Mouse (Mus musculus): ENCODE results near the gene Esam.

The Esam gene

DNA sequence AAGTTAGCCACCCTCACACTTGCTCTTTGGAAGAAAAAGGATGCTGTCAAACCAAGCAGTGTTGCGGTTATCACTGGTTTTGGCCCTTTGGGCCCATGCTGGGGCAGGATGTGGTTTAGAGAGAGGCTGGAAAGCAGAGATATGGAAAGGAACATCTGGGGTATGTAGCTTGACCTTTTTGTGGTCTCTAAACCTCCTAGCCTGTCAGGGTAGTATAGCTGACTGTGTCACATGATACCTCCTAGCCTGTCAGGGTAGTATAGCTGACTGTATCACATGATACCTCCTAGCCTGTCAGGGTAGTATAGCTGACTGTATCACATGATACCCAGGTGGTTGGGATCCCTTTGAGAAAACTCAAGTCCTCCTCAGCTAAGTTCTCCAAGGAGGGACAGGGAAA lies 26.4 kb downstream of the Esam start:
- no peak for DNase-seq (ENCODE audit: low spot score in 2 of 2)

GRCm38 (mm10) chr9:37554838-37555748 lies 27.2 kb downstream of the Esam start, which contains the start of gene Siae:
Gene Siae, plus strand, starts transcription at chr9:37555698.
- no peak for DNase-seq (ENCODE audit: low spot score in 2 of 2)

DNA sequence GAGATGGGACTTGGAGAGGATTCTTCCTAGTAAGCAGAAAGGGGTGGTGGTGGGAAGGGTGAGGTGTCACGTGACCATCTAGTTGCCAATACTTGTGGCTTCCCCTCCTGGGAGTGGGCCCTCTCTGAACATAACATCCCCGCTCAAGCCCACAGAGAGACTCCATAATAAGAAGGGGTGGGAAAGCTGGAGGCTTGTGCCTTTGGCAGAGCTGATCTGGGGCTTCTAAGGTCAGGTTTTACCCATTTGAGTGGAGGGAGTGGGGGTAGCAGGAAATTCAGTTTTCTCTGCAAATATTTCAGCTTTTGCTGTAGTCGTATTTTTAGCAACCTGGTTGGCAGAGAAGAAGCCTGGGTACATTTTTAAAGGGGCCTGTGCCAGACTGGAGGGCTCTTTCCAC lies 28.5 kb downstream of the Esam start:
- no peak for DNase-seq (ENCODE audit: low spot score in 2 of 2)

DNA sequence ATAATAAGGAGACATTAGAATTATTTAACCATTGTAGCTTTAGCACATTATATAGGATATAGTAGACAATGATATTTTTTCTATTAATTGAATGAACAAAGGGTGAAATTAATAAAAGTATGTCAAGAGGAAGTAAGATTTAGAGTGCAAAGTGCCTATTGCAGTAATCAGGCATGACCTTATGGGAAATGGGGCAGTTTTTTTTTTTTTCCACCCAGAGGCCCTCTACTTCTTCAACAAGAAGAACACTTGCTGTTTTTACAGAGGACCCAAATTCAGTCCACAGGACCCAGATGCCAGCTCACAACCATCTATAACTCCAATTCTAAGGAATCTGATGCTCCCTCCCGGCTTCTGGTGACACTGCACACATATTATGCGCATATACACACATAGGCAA lies 32.7 kb downstream of the Esam start:
- DNase-seq (ENCODE audit: low spot score in 2 of 2): no peak

DNA sequence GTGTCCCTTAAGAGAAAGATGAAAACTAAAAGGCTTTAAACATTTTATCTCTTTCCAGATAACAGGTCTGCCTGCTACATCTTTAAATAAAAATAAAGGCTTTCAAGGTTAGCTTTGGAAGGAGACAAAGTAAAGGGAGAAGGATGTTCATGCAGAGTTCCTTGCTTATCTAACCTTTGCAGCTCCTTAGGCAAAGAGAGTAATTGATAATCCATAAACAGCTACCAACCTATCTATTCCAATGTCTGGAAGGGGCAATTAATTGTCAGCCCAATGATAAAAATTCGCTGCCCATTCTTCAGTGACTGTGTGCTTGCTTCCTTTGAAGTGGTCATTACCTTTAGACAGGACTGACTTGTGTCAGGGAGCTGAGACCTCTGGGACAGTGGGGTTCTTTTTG lies 35.9 kb downstream of the Esam start:
- no peak for DNase-seq (ENCODE audit: low spot score in 2 of 2)

DNA sequence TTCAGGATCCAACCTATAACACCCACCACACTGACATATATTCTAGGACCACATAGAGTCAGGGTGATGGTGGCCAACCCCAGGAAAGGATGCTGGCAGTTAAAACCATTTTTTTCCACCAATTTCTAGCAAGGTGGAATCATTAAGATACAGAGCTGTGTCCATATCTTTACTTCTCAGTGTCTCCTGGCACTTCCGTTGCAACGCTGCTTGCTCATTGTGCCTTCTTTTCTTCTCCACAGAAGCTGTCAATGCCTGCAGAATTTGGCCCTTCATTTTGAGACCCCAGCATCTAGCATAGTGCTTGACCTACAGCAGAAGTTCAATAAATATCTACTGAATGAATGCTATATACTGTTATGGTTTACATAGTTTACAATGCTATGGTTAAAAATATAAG lies 39.1 kb downstream of the Esam start:
- DNase-seq (ENCODE audit: low spot score in 2 of 2): no peak

GRCm38 (mm10) chr9:37567454-37567853 lies 39.6 kb downstream of the Esam start:
- no peak for DNase-seq (ENCODE audit: low spot score in 2 of 2)

DNA sequence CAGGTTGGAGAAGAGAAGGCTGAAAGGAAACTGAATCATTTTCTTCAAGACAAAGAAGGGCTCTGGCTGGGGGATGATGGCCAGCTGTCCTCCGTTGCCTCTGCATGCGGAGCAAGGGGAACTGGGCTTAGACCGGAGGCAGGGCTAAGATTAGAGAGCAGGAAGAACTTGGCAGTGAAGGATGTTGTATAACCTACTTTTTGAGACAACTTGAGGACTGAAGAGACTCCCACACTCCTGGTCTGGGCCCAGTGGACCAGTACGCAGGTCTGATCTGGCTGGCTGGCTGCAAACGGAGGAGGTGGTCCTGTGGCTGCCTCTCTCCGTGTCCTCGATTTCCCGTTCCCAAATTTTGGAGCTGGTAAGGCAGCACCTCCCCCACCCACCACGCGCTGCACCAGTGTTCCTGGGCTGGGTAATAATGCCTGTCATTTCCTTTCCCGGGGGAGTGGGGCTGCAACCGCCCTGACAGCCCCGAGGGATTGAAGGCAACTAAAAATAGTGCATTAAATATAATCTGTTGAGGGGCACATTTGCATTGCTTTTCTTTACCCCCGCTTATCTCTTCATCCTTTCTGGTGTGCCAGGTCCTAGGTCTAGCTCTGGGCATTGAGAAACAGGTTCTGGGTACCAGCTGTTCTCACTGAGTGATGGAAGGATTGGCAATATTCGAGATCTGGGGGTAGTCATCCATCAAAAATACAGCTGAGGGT lies 40.2 kb downstream of the Esam start:
- DNase-seq (ENCODE audit: low spot score in 2 of 2): no peak

DNA sequence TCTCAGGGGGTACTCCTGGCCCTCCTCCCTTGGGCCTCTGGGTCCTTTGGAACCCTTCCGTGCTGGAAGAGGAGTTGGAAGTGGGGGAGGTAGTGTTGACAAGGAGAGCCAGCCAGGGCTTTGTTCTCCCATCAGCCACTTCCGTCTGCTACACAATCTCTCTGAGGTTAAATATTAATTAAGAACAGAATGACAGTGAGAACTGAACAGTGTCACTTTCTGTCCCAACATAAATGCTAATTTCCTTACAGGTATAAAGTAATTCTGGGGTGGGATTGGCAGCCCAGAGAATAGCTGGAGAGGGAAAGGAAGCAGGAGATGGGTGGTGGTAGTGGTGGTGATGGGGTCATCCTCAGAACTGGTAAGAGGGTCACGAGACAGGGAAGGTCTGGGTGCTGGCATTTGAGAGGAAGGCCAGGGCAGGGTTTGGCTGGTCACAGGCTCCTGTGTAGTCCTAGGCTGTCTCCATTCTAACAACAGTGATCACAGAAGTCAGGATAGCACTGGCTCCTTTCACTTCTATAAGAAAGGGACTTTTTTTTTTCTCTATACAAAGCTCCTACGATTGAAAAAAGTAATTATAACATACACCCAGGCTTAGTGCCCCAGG lies 40.8 kb downstream of the Esam start:
- no peak for DNase-seq (ENCODE audit: low spot score in 2 of 2)

GRCm38 (mm10) chr9:37569231-37569835 lies 41.5 kb downstream of the Esam start:
- DNase-seq (ENCODE audit: low spot score in 2 of 2): no peak

DNA sequence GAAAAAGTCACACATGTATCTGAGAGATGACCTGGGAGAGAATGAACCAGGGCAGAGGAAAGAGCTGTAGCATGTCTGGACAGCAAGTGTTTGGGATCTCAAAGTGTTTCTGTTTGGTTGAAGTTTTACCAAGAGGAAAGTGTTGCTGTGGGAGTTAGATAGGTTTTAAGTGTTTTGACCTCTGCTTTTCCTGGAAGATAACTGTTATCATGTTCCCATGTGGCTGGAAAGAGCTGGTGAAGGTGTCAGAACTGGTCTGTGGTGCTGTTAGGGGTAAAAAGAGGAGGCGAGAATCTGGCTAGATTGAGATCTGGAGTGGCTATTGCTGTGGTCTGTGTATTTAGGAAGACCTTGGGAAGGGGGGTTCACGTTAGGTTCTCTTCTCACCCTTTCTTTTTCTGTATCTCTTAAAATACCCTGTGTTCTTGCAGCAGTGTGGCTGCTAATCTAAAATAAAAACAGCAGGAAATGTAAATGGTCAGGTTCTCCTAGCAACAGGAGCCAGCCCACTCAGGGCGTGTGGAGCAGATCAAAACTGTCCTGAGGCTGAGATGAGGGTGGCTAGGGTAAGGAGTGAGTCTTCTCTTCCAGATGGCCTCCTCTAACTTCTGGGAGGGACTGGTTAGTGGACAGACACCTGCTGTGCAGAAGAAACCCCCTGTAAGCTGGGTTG lies 44.5 kb downstream of the Esam start:
- DNase-seq (ENCODE audit: low spot score in 2 of 2): no peak

DNA sequence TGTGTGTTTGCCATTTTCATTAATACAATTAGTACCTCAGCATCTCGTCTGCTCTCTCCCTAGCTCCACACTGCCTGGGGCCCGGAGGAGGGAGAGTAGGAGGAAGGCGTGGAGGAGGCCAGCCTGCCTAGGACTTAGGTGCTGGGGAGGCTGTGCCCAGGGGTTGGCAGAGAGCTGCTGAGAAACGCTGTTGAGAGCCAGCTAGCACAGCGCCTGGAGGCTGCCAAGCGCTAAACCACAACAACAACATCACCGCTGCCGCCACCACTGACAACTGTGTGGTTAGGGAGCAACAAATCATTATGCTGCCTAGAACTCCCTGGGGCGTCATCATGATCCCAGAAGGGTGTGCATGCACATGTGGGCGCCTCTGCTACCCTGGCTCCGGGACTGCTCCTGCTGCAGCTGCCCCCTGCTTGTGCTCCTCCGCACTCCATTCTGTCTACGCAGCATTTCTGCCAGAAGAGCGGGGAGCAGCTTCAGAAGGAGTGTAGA lies 48.6 kb downstream of the Esam start:
- DNase-seq (ENCODE audit: low spot score in 2 of 2): no peak

GRCm38 (mm10) chr9:37583594-37583993 lies 55.7 kb downstream of the Esam start:
- no peak for DNase-seq (ENCODE audit: low spot score in 2 of 2)

DNA sequence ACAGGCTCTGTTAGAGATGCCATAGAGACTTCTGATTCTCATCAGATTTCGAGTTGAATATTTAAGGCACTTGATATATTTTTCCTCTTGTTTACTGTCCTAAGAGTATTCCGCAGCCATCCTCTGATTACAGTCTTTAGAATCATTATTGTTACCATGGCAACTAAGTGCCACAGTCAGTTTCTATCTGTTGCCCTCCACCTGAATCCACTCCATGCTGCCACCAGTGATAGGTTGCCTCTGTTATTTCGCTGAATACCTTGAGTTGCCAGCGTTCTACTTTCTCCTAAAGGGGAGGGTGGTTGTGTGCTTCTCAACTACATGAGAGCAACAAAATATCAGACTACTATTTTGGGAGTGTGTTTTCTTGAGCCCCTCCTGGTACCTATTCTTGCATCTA lies 58.8 kb downstream of the Esam start:
- DNase-seq (ENCODE audit: low spot score in 2 of 2): no peak
